Mouse (Mus musculus) neural tube, embryonic 13.5 days (tissue): ENCODE measurements around the gene Eps15l1. TPM values are rescaled to one million over a fixed set of nuclear protein-coding genes. Genes with fewer than 3 reads are reported as not detected.
A peak's percentile ranks its signal among the peaks of the same experiment; 100 is the strongest.

Experiments
- ATAC-seq: fragments of 200-750 bp; cut with Nextera tagmentation; 2 replicates; pipeline ENCODE4 v1.8.0; 2017; ENCODE audit warnings: low read depth, mild to moderate bottlenecking, moderate TSS enrichment, moderate library complexity
- H3K27ac ChIP-seq: fragments of 300-500 bp; sonication (generic); replicated peaks from 2 replicates; pipeline ENCODE4 v1.5.1; 2015; ENCODE audit warnings: moderate library complexity, mild to moderate bottlenecking, inconsistent platforms
- H3K27me3 ChIP-seq: fragments of 300-500 bp; sonication (generic); 2 replicates; pipeline ENCODE4 v1.6.1; 2015; ENCODE audit warnings: mild to moderate bottlenecking, inconsistent platforms
- H3K36me3 ChIP-seq: fragments of 300-500 bp; sonication (generic); 2 replicates; pipeline ENCODE4 v1.6.1; 2015; ENCODE audit warnings: mild to moderate bottlenecking, inconsistent platforms
- H3K4me1 ChIP-seq: fragments of 300-500 bp; sonication (generic); replicated peaks from 2 replicates; pipeline ENCODE4 v1.6.1; 2015; ENCODE audit warnings: inconsistent platforms
- H3K4me2 ChIP-seq: fragments of 300-500 bp; sonication (generic); 2 replicates; pipeline ENCODE4 v1.6.1; 2015; ENCODE audit warnings: inconsistent platforms, mild to moderate bottlenecking, moderate library complexity
- H3K4me3 ChIP-seq: fragments of 300-500 bp; sonication (generic); 2 replicates; pipeline ENCODE4 v1.5.1; 2015; ENCODE audit warnings: mild to moderate bottlenecking, inconsistent platforms
- H3K9ac ChIP-seq: fragments of 300-500 bp; sonication (generic); 2 replicates; pipeline ENCODE4 v1.6.1; 2015; ENCODE audit warnings: moderate library complexity, mild to moderate bottlenecking, inconsistent platforms
- H3K9me3 ChIP-seq: fragments of 300-500 bp; sonication (generic); 2 replicates; pipeline ENCODE4 v1.6.1; 2016; ENCODE audit warnings: inconsistent platforms
- WGBS: fragments of 180-500 bp; shearing (Covaris S2); methylation state at CpG from one replicate; pipeline ENCODE4 v1.1.7; 2015; 5-methylcytosine and 5-hydroxymethylcytosine counted together
- polyA plus RNA-seq: library from polyadenylated mRNA; unstranded; fragments of >200 nt; fragmentation: Nextera tagmentation; extraction: Ambion mirVana; gene quantifications from 2 replicates; pipeline ENCODE4 v1.2.1, GENCODE M21; 2015

Gene Eps15l1
- polyA plus RNA-seq, 1 experiment from 2014 or later, result 57.5 TPM

DNA sequence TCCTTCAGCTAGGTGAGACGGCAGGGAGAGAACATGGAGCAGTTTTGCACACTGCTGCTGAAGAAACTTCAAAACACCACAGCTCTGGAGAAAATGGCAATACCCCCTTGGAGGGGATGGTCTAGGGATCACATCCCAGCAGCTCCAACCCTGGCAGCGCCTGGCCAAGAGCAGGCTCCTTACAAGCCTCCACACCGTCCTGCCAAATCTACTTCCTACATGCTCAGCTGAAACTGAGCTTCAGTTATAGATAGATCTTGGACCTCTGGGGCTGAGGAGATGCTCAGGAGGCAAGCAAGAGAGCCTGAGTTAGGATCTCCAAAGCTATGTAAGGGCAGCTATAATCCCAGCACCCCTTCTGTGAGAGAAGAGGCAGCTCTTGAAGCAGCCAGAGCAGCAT is 18.3 kb downstream of the Eps15l1 start:
- Histone ChIP-seq H3K4me3 (no peak overlapping the region), H3K9ac (no peak overlapping the region), H3K36me3 (peaks cover 19% of the 10 kb centered on the region), H3K27ac (no peak overlapping the region), H3K27me3 (no peaks in the 10 kb centered on the region), H3K4me1 (peaks cover 11% of the 10 kb centered on the region; the same call in 1 of the 2 replicates), H3K4me2 (no peak overlapping the region), H3K9me3 (no peaks in the 10 kb centered on the region)
- WGBS, result 96% methylated on average over 3 of the region's 3 CpGs
- no peak for ATAC-seq

DNA sequence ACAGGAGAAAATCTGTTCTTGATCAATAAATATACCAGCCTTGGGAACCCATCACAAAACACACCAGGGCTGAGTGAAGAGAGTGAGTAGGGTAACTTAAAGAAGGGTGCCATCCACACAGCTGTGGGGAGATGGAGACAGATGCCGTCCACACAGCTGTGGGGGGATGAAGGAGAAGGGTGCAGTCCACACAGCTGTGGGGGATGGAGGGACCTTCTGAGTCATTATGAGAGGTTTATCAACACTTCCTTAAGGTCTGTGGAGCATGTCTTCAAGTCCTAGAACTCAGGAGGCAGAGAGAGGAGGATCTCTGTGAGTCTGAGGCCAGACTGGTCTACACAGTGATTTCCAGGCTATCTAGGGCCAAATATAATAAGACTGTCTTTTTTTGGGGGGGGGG is 19.9 kb downstream of the Eps15l1 start:
- no peaks in the 10 kb centered on the region for H3K27me3 ChIP-seq
- no peak for ATAC-seq
- peaks cover 11% of the 10 kb centered on the region; the same call in 1 of the 2 replicates for H3K4me1 ChIP-seq
- H3K9ac ChIP-seq, result no peak overlapping the region
- no peaks in the 10 kb centered on the region for H3K9me3 ChIP-seq
- WGBS, result 74% methylated on average over 1 of the region's 1 CpGs
- H3K4me3 ChIP-seq, result no peak overlapping the region
- H3K36me3 ChIP-seq, result peaks cover 35% of the 10 kb centered on the region
- H3K4me2 ChIP-seq, result no peak overlapping the region
- H3K27ac ChIP-seq, result no peak overlapping the region

DNA sequence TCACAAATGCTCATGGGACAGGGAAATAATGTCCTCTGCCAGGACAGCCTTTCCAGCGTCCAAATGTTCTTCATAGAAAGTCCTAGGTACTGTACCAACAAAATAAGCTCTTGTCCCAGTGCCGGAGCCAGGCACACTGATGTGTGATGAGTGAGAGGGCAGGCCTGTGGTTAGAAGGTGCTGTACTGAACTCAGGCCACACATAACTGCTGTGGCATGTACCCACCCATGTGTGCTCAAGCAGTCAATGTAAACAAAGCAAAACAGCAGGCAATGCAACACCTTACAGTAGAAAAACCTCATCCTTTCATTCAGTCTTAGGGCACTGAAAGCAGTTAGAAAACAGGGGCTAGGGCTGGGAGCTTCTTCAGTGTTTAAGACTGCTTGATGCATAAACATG is 35.5 kb downstream of the Eps15l1 start:
- Histone ChIP-seq H3K4me1 (no peaks in the 10 kb centered on the region), H3K9me3 (no peaks in the 10 kb centered on the region), H3K4me3 (no peak overlapping the region), H3K4me2 (no peak overlapping the region), H3K36me3 (peaks cover 99% of the 10 kb centered on the region), H3K27me3 (no peaks in the 10 kb centered on the region), H3K9ac (no peak overlapping the region), H3K27ac (no peak overlapping the region)
- 94% methylated on average over 2 of the region's 2 CpGs for WGBS
- ATAC-seq, result no peak

DNA sequence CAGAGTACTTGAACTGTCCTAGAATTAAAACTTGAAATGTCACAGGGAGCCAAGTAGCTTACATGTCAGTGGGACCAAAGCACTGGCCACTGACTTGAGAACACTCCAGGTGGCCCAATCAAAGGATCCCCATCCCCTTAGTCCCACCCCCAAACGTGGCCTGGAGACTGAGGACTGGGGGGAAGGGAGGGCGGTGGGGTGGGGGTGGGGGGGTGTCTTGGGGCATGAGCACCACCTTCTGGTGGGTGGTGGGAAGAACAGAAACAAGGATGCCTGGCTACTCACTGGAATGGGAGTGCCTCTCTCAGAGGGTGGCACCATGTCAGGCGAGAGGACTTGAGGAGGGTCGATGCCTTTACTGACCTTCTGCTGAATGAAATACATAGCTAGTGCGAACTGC is 38.9 kb downstream of the Eps15l1 start:
- H3K36me3 ChIP-seq, result peaks cover 99% of the 10 kb centered on the region
- no peak overlapping the region for H3K9ac ChIP-seq
- WGBS, result 49% methylated on average over 5 of the region's 5 CpGs
- ATAC-seq, result no peak
- H3K4me3 ChIP-seq, result no peak overlapping the region
- no peaks in the 10 kb centered on the region for H3K4me1 ChIP-seq
- no peak overlapping the region for H3K27ac ChIP-seq
- no peaks in the 10 kb centered on the region for H3K9me3 ChIP-seq
- no peaks in the 10 kb centered on the region for H3K27me3 ChIP-seq
- H3K4me2 ChIP-seq, result no peak overlapping the region

DNA sequence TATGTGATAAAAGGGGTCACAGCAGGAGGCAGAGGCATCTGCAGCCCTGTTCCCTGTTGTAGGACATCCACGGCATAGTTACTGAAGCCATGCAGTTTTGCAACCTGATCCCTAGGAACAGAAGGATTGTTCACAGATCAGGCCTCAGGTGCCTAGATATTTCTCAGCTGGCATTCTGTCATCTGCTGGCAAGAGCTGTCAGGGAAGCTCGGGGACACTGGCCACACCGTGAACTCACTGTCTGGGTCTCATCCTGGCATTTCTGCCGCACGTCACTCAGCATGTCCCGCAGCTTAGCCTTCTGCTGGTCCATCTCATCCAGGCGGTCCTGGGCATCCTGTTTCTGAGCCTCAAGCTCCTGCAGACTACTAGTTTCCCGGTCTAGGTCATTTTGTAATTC is 40.6 kb downstream of the Eps15l1 start:
- Histone ChIP-seq H3K9me3 (no peaks in the 10 kb centered on the region), H3K4me3 (no peak overlapping the region), H3K27ac (no peak overlapping the region), H3K4me2 (no peak overlapping the region), H3K36me3 (peaks cover 99% of the 10 kb centered on the region), H3K4me1 (no peaks in the 10 kb centered on the region), H3K9ac (no peak overlapping the region), H3K27me3 (no peaks in the 10 kb centered on the region)
- 82% methylated on average over 8 of the region's 8 CpGs for WGBS
- no peak for ATAC-seq

GRCm38 (mm10) chr8:72376900-72377299 is 44.4 kb downstream of the Eps15l1 start:
- no peak for ATAC-seq

DNA sequence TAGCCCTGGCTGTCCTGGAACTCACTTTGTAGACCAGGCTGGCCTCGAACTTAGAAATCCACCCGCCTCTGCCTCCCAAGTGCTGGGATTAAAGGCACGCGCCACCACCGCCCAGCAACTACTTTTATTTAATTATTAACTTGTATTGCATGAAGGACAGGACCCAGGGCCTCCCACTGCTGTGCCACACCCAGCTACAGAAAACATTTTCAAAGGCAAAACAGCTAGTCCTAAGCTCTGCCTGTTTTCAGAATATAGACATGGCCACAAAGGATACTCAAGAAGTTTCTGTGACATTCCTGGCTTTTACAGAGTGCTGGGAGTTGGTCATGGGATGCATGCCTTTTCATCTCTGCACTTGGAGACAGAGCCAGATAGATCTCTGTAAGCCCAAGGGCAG is 45.0 kb downstream of the Eps15l1 start:
- Histone ChIP-seq H3K9ac (no peak overlapping the region), H3K9me3 (no peaks in the 10 kb centered on the region), H3K36me3 (peaks cover 98% of the 10 kb centered on the region), H3K4me2 (no peak overlapping the region), H3K4me3 (no peak overlapping the region), H3K27me3 (no peaks in the 10 kb centered on the region), H3K4me1 (no peaks in the 10 kb centered on the region), H3K27ac (no peak overlapping the region)
- ATAC-seq, result no peak
- 96% methylated on average over 5 of the region's 5 CpGs for WGBS

More at GRCm38 (mm10) chr8:72376900-72377299, 44.4 kb downstream of the Eps15l1 start:
- Histone ChIP-seq H3K4me1 (no peaks in the 10 kb centered on the region), H3K36me3 (peaks cover 98% of the 10 kb centered on the region), H3K9ac (no peak overlapping the region), H3K4me3 (no peak overlapping the region), H3K4me2 (no peak overlapping the region), H3K9me3 (no peaks in the 10 kb centered on the region), H3K27me3 (no peaks in the 10 kb centered on the region), H3K27ac (no peak overlapping the region)
- WGBS, result 94% methylated on average over 2 of the region's 2 CpGs

DNA sequence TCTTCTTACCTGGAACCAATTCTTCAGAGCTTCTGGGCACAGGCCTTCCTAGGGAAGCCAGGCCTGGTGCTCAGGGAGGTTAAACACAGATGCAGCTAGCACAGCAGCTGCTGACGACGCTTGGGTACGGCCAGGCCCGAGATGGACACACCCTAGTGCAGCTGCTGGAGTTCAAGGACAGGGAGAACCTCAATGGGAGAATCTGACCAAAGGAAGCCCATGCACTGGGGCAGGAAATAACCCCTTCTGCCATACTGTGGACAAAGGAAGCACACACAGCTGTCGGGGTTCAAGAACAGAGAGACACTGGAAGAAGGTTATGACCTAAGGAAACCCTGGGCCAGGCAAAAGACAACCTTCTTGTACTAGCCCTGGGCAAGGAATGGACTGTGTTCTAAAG is 46.1 kb downstream of the Eps15l1 start:
- H3K27me3 ChIP-seq, result no peaks in the 10 kb centered on the region
- 78% methylated on average over 5 of the region's 5 CpGs for WGBS
- H3K27ac ChIP-seq, result 0 out of 2 replicates have a peak overlapping the region, but pooled peaks have one; percentile 28
- H3K9me3 ChIP-seq, result no peaks in the 10 kb centered on the region
- H3K36me3 ChIP-seq, result peaks cover 98% of the 10 kb centered on the region
- no peak overlapping the region for H3K9ac ChIP-seq
- no peak overlapping the region for H3K4me2 ChIP-seq
- no peak overlapping the region for H3K4me3 ChIP-seq
- ATAC-seq, result no peak
- no peaks in the 10 kb centered on the region for H3K4me1 ChIP-seq

GRCm38 (mm10) chr8:72372311-72372710 is 48.9 kb downstream of the Eps15l1 start:
- Histone ChIP-seq H3K4me1 (no peaks in the 10 kb centered on the region), H3K9ac (no peak overlapping the region), H3K27ac (no peak overlapping the region), H3K27me3 (no peaks in the 10 kb centered on the region), H3K4me2 (no peak overlapping the region), H3K4me3 (no peak overlapping the region), H3K36me3 (peaks cover 98% of the 10 kb centered on the region), H3K9me3 (no peaks in the 10 kb centered on the region)
- ATAC-seq, result no peak
- WGBS, result 92% methylated on average over 4 of the region's 4 CpGs

DNA sequence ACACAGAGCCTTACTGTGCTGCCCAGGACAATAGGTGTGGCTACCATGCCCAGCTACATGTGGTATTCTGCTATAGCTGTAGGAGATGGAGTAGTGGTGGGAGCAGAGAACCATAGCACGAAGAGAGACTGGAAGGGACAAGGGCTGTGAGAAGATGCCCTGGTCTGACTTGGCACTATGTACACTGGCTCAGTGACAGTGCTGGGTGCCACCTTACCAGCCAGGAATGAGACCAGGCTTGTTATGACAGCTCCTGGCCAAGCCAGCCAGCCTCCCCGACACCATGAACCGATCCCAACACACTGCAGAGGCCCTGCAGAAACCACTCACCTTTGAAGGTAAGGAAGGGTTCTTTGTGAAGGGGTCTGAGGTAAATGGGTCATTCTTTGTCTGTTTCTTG is 49.9 kb downstream of the Eps15l1 start:
- peaks cover 98% of the 10 kb centered on the region for H3K36me3 ChIP-seq
- no peaks in the 10 kb centered on the region for H3K27me3 ChIP-seq
- H3K4me1 ChIP-seq, result no peaks in the 10 kb centered on the region
- WGBS, result 99% methylated on average over 3 of the region's 3 CpGs
- no peak overlapping the region for H3K27ac ChIP-seq
- no peaks in the 10 kb centered on the region for H3K9me3 ChIP-seq
- H3K4me2 ChIP-seq, result no peak overlapping the region
- no peak overlapping the region for H3K4me3 ChIP-seq
- H3K9ac ChIP-seq, result no peak overlapping the region
- ATAC-seq, result no peak

DNA sequence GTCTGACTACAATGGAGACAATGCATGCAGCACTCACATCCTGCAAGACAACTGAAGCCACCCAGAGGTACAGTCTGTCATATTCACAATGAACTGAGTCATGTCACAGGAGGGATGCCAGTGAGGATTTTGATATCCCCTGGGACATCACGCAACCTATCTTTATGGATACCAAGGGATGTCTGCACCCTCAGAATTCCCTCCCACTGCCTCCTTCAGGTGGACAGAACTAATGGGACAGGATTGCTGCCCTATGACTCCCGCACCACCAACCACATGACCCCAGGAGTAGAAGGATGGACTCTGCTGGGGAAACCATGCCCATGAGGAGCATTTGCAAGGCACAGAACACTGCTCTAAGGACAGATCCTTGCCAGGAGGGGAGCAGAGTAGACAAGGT is 54.8 kb downstream of the Eps15l1 start:
- Histone ChIP-seq H3K4me2 (no peak overlapping the region), H3K27me3 (no peaks in the 10 kb centered on the region), H3K4me3 (no peak overlapping the region), H3K36me3 (peaks cover 99% of the 10 kb centered on the region), H3K27ac (no peak overlapping the region), H3K9ac (no peak overlapping the region), H3K4me1 (no peaks in the 10 kb centered on the region), H3K9me3 (no peaks in the 10 kb centered on the region)
- 91% methylated on average over 2 of the region's 2 CpGs for WGBS
- no peak for ATAC-seq

DNA sequence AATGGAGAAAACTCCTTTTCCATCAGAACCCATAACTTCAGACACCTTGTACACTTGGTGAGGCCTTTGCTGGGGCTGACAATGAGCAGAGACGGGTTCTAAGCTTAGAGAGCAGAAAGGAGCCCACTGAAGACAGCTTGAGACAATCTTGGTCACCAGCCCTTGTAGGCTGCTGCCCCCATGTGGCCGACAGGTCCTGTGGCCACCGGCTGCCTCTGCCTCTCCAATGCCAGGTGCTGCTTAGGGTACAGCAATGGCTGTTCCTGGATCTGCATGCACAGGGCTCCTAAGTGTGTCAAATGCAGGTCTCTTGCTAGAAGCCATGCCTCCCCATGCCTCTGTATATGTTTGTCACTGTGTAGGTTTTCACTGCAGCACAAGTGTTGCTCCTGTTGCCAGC is 55.4 kb downstream of the Eps15l1 start:
- WGBS, result 26% methylated on average over 3 of the region's 3 CpGs

GRCm38 (mm10) chr8:72365016-72365415 is 56.2 kb downstream of the Eps15l1 start:
- Histone ChIP-seq H3K4me2 (no peak overlapping the region), H3K36me3 (peaks cover 93% of the 10 kb centered on the region), H3K4me3 (no peak overlapping the region), H3K27me3 (no peaks in the 10 kb centered on the region), H3K9ac (no peak overlapping the region), H3K27ac (no peak overlapping the region), H3K9me3 (no peaks in the 10 kb centered on the region), H3K4me1 (no peaks in the 10 kb centered on the region)
- ATAC-seq, result no peak
- WGBS, result 93% methylated on average over 2 of the region's 2 CpGs

More for the DNA sequence above, 55.4 kb downstream of the Eps15l1 start:
- H3K4me1 ChIP-seq, result no peaks in the 10 kb centered on the region
- H3K4me2 ChIP-seq, result no peak overlapping the region
- no peaks in the 10 kb centered on the region for H3K27me3 ChIP-seq
- peak; percentile 62; the same call in 1 of the 2 replicates for ATAC-seq
- H3K4me3 ChIP-seq, result no peak overlapping the region
- no peaks in the 10 kb centered on the region for H3K9me3 ChIP-seq
- H3K9ac ChIP-seq, result no peak overlapping the region
- no peak overlapping the region for H3K27ac ChIP-seq
- peaks cover 96% of the 10 kb centered on the region for H3K36me3 ChIP-seq
